ENCODE assay signal across 1 mouse cellular context in genomic region chr7:78846737-78847434, GRCm38 (mm10).
A peak's percentile ranks its signal among the peaks of the same experiment; 100 is the strongest.
TF ChIP-seq lines count a peak whose summit lies in the region.

Det1 (minus strand) TSS chr7:78847263.

TF ChIP-seq in CH12.LX, 34 proteins besides CTCF, POLR2A, EP300 and RAD21 (continued from another document):
- TF ChIP-seq PAX5 (IDR thresholded peaks at IDR 0.05; ENCODE audit: low read length) (no peak), NRF1 (IDR thresholded peaks at IDR 0.05; ENCODE audit: low read depth, low read length) (peak; percentile 60), JUND (conservative IDR thresholded peaks at IDR 0.05; ENCODE audit: low read depth, low read length) (no peak), RCOR1 (conservative IDR thresholded peaks at IDR 0.05; ENCODE audit: low read depth, low read length) (no peak), SIN3A (IDR thresholded peaks at IDR 0.05; ENCODE audit: low read length) (peak; percentile 78), HCFC1 (IDR thresholded peaks at IDR 0.05; ENCODE audit: low read depth, low read length) (peak; percentile 91), IRF4 (IDR thresholded peaks at IDR 0.05; ENCODE audit: low read depth, low read length) (peak; percentile 41; the same call in 1 of the 2 replicates), USF2 (conservative IDR thresholded peaks at IDR 0.05; ENCODE audit: low read depth, low read length) (no peak), MXI1 (IDR thresholded peaks at IDR 0.05; ENCODE audit: low read depth, low read length) (peak; percentile 81; the same call in 1 of the 2 replicates), USF1 (IDR thresholded peaks at IDR 0.05; ENCODE audit: low read depth, low read length) (no peak), GABPA (IDR thresholded peaks at IDR 0.05; ENCODE audit: insufficient replicate concordance, low read depth, low read length) (peak; percentile 75), CHD1 (IDR thresholded peaks at IDR 0.05; ENCODE audit: low read depth, low read length) (0 out of 2 replicates have a peak, but pooled peaks have one; percentile 57), ZNF384 (IDR thresholded peaks at IDR 0.05; ENCODE audit: low read depth, low read length) (0 out of 2 replicates have a peak, but pooled peaks have one; percentile 5), ZKSCAN1 (IDR thresholded peaks at IDR 0.05; ENCODE audit: borderline replicate concordance, low read depth, low read length) (no peak)
